Mouse (Mus musculus): ENCODE measurements around the gene Ccdc8. TPM values are rescaled to one million over a fixed set of nuclear protein-coding genes. Genes with fewer than 3 reads are reported as not detected.
"Not testable (repeated sequence)": the region's sequence is repeated elsewhere in the genome, so short reads cannot be mapped to it uniquely, and the experiment has no call there.

Gene Ccdc8
- total RNA-seq, 2 experiments from 2014 or later, result 2.2 to 2.4 TPM

GRCm38 (mm10) chr7:16950861-16951635 lies 41.5 kb upstream of the Ccdc8 start:
- Histone ChIP-seq H3K4me3 (no peak overlapping the region), H3K27ac (peak overlapping the region; percentile 3; the same call in 1 of the 2 replicates)
- peak; percentile 87 for TF ChIP-seq CTCF (IDR thresholded peaks at IDR 0.05)
- DNase-seq (ENCODE audit: extremely low spot score in 1 of 2, low spot score in 2 of 2), result peak; percentile 83 to 84
- intact Hi-C loops (cut with DNase I), result loop anchor here (1.0 kb wide), 3 partner anchors 19 to 115 kb away; no protein-coding TSS in a partner anchor

- DNase-seq (ENCODE audit: extremely low spot score in 1 of 2, low spot score in 2 of 2); H3K27ac ChIP-seq; intact Hi-C loops (cut with DNase I); H3K4me3 ChIP-seq: not testable (repeated sequence)
These were observed 38.7 kb upstream of the Ccdc8 start for GRCm38 (mm10) chr7:16953776-16954175.

- DNase-seq (ENCODE audit: extremely low spot score in 1 of 2, low spot score in 2 of 2), result no peak
- TF ChIP-seq CTCF (IDR thresholded peaks at IDR 0.05), result no peak
- H3K4me3 ChIP-seq, result no peak overlapping the region
- H3K27ac ChIP-seq, result 0 out of 2 replicates have a peak overlapping the region, but pooled peaks have one; percentile 15
- intact Hi-C loops (cut with DNase I), result no loop called here
These were observed 36.8 kb upstream of the Ccdc8 start for GRCm38 (mm10) chr7:16955712-16956111.

GRCm38 (mm10) chr7:16956410-16957265 lies 35.9 kb upstream of the Ccdc8 start:
- DNase-seq (ENCODE audit: extremely low spot score in 1 of 2, low spot score in 2 of 2), result peak; percentile 50 to 65
- no peak for TF ChIP-seq CTCF (IDR thresholded peaks at IDR 0.05)
- Histone ChIP-seq H3K27ac (peak overlapping the region; percentile 94), H3K4me3 (no peak overlapping the region)
- intact Hi-C loops (cut with DNase I), result no loop called here

- TF ChIP-seq CTCF (IDR thresholded peaks at IDR 0.05), result no peak
- intact Hi-C loops (cut with DNase I), result no loop called here
- peak within 1 kb of the TSS; percentile 93 for H3K27ac ChIP-seq
- H3K4me3 ChIP-seq, result peak within 1 kb of the TSS; percentile 57
- DNase-seq (ENCODE audit: extremely low spot score in 1 of 2, low spot score in 2 of 2), result peak; percentile 90 to 92
These were observed 32.8 kb upstream of the Ccdc8 start, which contains the start of gene Pnmal1 for GRCm38 (mm10) chr7:16959539-16960187. Pnmal1 (plus strand) TSS chr7:16959679.

GRCm38 (mm10) chr7:16961678-16962077 lies 30.8 kb upstream of the Ccdc8 start:
- TF ChIP-seq CTCF (IDR thresholded peaks at IDR 0.05), result no peak
- intact Hi-C loops (cut with DNase I), result no loop called here
- DNase-seq (ENCODE audit: extremely low spot score in 1 of 2, low spot score in 2 of 2), result no peak
- peak overlapping the region; percentile 21; the same call in 1 of the 2 replicates for H3K4me3 ChIP-seq
- H3K27ac ChIP-seq, result no peak overlapping the region

- H3K27ac ChIP-seq, result no peak overlapping the region
- intact Hi-C loops (cut with DNase I), result no loop called here
- H3K4me3 ChIP-seq, result no peak overlapping the region
- TF ChIP-seq CTCF (IDR thresholded peaks at IDR 0.05), result no peak
- DNase-seq (ENCODE audit: extremely low spot score in 1 of 2, low spot score in 2 of 2), result no peak
These were observed 24.1 kb upstream of the Ccdc8 start for GRCm38 (mm10) chr7:16968414-16968813.

- Histone ChIP-seq H3K27ac (no peak overlapping the region), H3K4me3 (no peak overlapping the region)
- intact Hi-C loops (cut with DNase I), result no loop called here
- TF ChIP-seq CTCF (IDR thresholded peaks at IDR 0.05), result no peak
- no peak for DNase-seq (ENCODE audit: extremely low spot score in 1 of 2, low spot score in 2 of 2)
These were observed 21.3 kb upstream of the Ccdc8 start for GRCm38 (mm10) chr7:16971160-16971559.

- Histone ChIP-seq H3K27ac (peak overlapping the region; percentile 59), H3K4me3 (no peak overlapping the region)
- intact Hi-C loops (cut with DNase I), result no loop called here
- TF ChIP-seq CTCF (IDR thresholded peaks at IDR 0.05), result no peak
- DNase-seq (ENCODE audit: extremely low spot score in 1 of 2, low spot score in 2 of 2), result no peak
These were observed 18.5 kb upstream of the Ccdc8 start for GRCm38 (mm10) chr7:16974018-16974417.

- DNase-seq (ENCODE audit: extremely low spot score in 1 of 2, low spot score in 2 of 2), result no peak
These were observed 16.2 kb upstream of the Ccdc8 start for GRCm38 (mm10) chr7:16976298-16976697.

GRCm38 (mm10) chr7:16978173-16978572 lies 14.3 kb upstream of the Ccdc8 start:
- no peak for DNase-seq (ENCODE audit: extremely low spot score in 1 of 2, low spot score in 2 of 2)
- no peak for TF ChIP-seq CTCF (IDR thresholded peaks at IDR 0.05)
- Histone ChIP-seq H3K27ac (no peak overlapping the region), H3K4me3 (no peak overlapping the region)
- intact Hi-C loops (cut with DNase I), result no loop called here

More at GRCm38 (mm10) chr7:16976298-16976697, 16.2 kb upstream of the Ccdc8 start:
- intact Hi-C loops (cut with DNase I), result no loop called here
- Histone ChIP-seq H3K27ac (no peak overlapping the region), H3K4me3 (no peak overlapping the region)
- TF ChIP-seq CTCF (IDR thresholded peaks at IDR 0.05), result no peak

Measured in left cerebral cortex, adult 2 months (tissue).